Mouse (Mus musculus) bone marrow macrophage, adult 2 months (primary cell): ENCODE data around the gene Abcc2. TPM values are rescaled to one million over a fixed set of nuclear protein-coding genes. Genes with fewer than 3 reads are reported as not detected.

Experiments
- H3K27ac ChIP-seq: 2 replicates; pipeline ENCODE4 v1.5.1; 2012; ENCODE audit warnings: low read depth, low read length; ENCODE audit not compliant: insufficient read depth
- H3K4me1 ChIP-seq: 2 replicates; pipeline ENCODE4 v1.6.1; 2012; ENCODE audit warnings: low read length; ENCODE audit not compliant: control insufficient read depth, insufficient read depth
- H3K4me3 ChIP-seq: 2 replicates; pipeline ENCODE4 v1.5.1; 2012; ENCODE audit warnings: mild to moderate bottlenecking, low read length, moderate library complexity; ENCODE audit not compliant: insufficient read depth
- CTCF ChIP-seq: IDR thresholded peaks from 2 replicates; pipeline ENCODE4 v1.5.1; 2012; ENCODE audit warnings: low read depth, mild to moderate bottlenecking, low read length, moderate library complexity
- POLR2A ChIP-seq: IDR thresholded peaks from 2 replicates; pipeline ENCODE4 v1.6.1; 2012; ENCODE audit warnings: mild to moderate bottlenecking, low read depth, low read length, borderline replicate concordance
- polyA plus RNA-seq: library from polyadenylated mRNA; stranded (reverse); fragments of >200 nt; gene quantifications from 2 replicates; pipeline ENCODE4 v1.2.4, GENCODE M21; 2012; ENCODE audit not compliant: missing spikeins, insufficient read depth, insufficient read length

Gene Abcc2
- 0.57 and 0.78 TPM in 2 replicates for polyA plus RNA-seq

DNA sequence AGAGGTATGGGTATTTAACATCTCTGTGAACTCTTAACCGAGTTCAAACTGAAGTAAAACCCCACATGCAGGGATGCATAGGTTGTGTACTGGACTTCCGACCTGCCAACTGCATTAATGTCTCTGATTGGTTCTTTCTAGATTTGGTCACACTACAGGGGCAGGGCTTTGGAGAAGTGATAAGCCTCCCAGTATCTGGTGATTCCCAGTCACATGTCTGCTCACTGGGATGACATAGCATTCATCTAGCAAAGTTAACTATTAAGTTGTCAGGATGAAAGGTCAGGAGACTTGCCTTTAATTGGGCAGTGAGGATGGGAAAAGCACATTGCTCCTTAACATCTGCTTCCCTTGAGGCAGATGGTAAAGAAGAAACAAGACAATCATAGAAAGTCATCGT lies at the start of gene Abcc2:
Gene Abcc2 (plus strand): TSS at position 213 of the 400 bp plus-strand sequence.
- Histone ChIP-seq H3K27ac (no peak within 1 kb of the TSS), H3K4me3 (no peak within 1 kb of the TSS), H3K4me1 (peaks cover 19% of the 10 kb centered on the region)
- no peak for TF ChIP-seq CTCF
- TF ChIP-seq POLR2A: no peak

DNA sequence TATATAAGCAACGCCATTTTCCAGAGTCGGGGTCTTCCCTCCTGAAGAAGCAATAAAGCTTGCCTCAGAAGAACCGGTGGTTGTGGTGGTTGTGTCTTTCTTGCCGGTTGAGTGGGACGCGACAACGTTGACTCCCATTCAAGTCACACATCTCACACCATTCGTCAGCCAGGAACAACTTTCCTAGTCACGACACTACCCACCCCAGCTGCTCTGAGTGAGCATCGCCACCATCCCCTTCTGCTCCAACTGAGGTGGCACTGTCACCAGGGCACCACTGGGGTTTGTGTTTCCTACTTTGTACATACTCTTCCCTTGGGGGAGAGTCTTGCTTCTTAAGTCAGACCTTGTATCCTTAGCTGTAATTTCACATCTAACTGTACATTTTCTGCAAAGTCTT lies 43.6 kb upstream of the Abcc2 start:
- Histone ChIP-seq H3K27ac (no peak overlapping the region), H3K4me1 (no peaks in the 10 kb centered on the region), H3K4me3 (no peak overlapping the region)
- no peak for TF ChIP-seq CTCF
- TF ChIP-seq POLR2A: no peak

DNA sequence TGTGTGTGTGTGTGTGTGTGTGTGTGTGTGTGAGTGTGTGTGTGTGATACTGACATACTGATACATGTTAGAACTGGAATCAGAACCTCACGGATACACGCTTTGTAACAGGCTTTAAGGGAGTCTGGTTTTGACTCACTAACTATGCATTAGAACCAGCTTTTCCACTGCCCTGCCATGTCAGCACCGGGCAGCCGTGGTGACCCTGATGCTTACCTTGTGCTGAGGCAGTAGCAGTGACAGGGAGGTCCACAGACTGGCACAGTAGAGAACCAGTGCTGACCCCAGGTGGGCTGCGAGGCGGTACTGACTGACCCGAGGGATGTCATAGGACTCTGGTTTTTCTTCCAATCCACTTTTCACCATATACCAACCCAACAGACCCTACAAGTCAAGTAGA lies 38.6 kb upstream of the Abcc2 start:
- no peak for TF ChIP-seq CTCF
- TF ChIP-seq POLR2A: no peak
- H3K4me1 ChIP-seq: peaks cover 10% of the 10 kb centered on the region

GRCm38 (mm10) chr19:43745740-43746139 lies 36.3 kb upstream of the Abcc2 start:
- Histone ChIP-seq H3K27ac (no peak overlapping the region), H3K4me3 (no peak overlapping the region), H3K4me1 (peaks cover 10% of the 10 kb centered on the region)
- TF ChIP-seq CTCF (no peak), POLR2A (no peak)

More for the DNA sequence above, 38.6 kb upstream of the Abcc2 start:
- Histone ChIP-seq H3K4me3 (no peak overlapping the region), H3K27ac (no peak overlapping the region)

GRCm38 (mm10) chr19:43747877-43748276 lies 34.1 kb upstream of the Abcc2 start:
- Histone ChIP-seq H3K4me1 (peaks cover 16% of the 10 kb centered on the region), H3K4me3 (no peak overlapping the region), H3K27ac (no peak overlapping the region)
- TF ChIP-seq CTCF (no peak), POLR2A (no peak)

DNA sequence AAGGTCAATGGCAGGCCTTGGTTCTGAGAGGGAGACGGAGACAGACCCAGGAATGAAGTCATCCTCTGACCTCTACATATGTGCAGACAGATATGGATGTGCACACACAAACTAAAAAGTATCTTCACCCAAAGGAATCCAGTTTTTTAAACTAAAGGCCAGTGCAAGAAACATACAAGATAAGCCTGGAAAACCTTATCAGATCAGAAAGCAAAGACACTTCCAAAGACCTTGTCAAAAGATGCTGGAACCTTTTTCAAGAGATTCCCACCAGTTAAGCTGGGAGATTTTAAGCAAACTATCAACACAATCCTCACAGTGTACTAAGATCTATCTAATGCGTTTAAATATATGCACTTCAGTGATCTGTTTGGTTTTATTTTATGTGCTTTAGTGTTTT lies 32.0 kb upstream of the Abcc2 start:
- Histone ChIP-seq H3K4me3 (no peak overlapping the region), H3K4me1 (peaks cover 12% of the 10 kb centered on the region), H3K27ac (no peak overlapping the region)
- no peak for TF ChIP-seq POLR2A
- TF ChIP-seq CTCF: no peak

- peak within 1 kb of the TSS; percentile 83 for H3K4me3 ChIP-seq
- peaks cover 9% of the 10 kb centered on the region for H3K4me1 ChIP-seq
- TF ChIP-seq POLR2A (peak; percentile 84; the same call in 1 of the 2 replicates), CTCF (no peak)
- peak within 1 kb of the TSS; percentile 96 for H3K27ac ChIP-seq
Observed at GRCm38 (mm10) chr19:43752489-43753225, 29.3 kb upstream of the Abcc2 start, which contains the start of the genes Cutc and Cox15. Gene Cutc (plus strand): TSS chr19:43752996. Gene Cox15 (minus strand): TSS chr19:43753000.

DNA sequence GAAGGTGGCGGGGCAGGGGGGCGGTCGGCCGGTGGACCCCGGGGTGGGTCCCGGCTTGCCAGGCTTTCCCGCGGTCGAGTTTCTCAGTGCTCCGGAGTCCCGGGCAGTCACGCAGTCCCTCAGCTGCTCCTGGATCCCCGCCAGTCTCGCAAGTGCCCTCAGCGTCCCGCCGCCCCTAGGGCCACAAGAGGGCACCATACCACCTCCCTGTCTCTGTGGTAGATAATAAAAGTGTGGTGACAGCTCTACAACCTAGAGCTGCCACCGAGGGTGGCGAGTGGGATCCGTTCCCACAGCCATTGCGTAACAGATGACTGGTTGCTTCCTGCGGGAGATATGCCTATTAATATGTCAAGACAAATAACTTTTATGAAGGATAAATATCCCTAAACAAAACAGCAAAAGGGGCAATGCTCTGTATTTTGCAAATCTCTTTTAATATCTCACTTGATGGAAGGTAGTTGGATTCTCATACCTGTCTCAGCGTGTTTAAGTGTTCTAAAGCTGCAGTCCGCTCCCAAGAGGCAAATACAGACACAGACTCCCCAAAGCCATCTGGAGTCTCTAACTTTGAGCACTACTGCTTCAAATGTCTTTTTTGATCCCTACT lies 28.7 kb upstream of the Abcc2 start:
- peak overlapping the region; percentile 83 for H3K4me3 ChIP-seq
- peaks cover 9% of the 10 kb centered on the region for H3K4me1 ChIP-seq
- H3K27ac ChIP-seq: peak overlapping the region; percentile 96
- TF ChIP-seq CTCF: peak; percentile 65; the same call in 1 of the 2 replicates
- no peak for TF ChIP-seq POLR2A

DNA sequence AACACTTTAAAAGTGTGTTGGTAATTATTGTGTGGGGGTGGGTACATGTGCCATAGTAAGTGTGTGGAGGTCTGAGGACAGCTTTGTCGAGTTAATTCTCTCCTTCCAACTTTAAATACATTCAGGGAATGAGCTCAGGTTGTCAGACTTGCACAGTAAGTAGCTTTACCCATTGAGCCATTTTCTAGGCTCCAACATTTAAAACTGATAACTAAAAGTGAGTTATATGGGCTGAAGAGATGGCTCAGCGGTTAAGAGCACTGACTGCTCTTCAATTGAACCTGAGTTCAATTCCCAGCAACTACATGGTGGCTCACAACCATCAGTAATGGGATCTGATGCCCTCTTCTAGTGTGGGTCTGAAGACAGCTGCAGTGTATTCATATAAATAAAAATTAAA lies 27.8 kb upstream of the Abcc2 start:
- no peak for TF ChIP-seq POLR2A
- no peak for TF ChIP-seq CTCF
- Histone ChIP-seq H3K4me3 (no peak overlapping the region), H3K4me1 (peaks cover 9% of the 10 kb centered on the region), H3K27ac (no peak overlapping the region)

GRCm38 (mm10) chr19:43754872-43755271 lies 27.1 kb upstream of the Abcc2 start:
- Histone ChIP-seq H3K4me3 (no peak overlapping the region), H3K27ac (no peak overlapping the region), H3K4me1 (peaks cover 9% of the 10 kb centered on the region)
- TF ChIP-seq POLR2A: no peak
- TF ChIP-seq CTCF: no peak
